Mouse (Mus musculus): ENCODE data around the gene Grm7.

Grm7 gene

DNA sequence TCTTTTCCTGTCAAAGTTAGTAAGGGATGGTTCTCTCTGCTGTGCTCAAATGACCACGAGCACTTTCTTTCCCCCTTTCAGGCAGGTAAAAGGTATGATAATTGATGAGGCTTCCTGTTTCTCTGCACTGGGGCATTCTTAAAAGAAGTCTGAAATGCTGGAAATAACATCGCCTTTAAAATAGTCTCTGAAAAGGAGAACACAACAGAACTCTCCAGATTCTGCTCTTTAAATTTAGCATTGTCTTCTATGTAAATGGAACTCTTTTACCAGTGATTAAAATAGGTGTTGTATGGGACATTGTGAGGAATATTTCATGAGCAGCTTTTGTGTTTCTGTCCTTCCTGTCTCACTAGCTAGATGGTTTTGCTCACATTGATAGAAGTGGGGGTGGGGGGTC is 393.7 kb downstream of the Grm7 start:
- DNase-seq: no peak

DNA sequence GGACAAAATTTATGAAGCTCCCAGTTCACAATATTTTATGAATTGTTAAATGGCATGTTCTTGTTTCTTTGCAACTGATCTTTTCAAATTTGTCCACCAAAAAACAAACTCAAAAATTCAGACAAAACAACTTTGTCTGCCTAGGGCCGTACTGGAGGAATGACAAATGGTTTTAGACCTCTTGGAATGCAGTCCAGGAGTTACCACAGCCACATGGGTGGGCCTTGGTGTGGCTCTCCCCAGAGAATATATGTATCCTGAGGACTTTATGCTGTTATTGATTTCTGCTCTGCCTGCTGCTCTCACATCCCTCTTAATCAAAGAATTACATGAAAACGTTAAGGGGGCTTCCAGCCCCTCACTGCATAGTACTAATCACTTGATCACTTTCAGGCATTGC is 400.5 kb downstream of the Grm7 start:
- DNase-seq: no peak

DNA sequence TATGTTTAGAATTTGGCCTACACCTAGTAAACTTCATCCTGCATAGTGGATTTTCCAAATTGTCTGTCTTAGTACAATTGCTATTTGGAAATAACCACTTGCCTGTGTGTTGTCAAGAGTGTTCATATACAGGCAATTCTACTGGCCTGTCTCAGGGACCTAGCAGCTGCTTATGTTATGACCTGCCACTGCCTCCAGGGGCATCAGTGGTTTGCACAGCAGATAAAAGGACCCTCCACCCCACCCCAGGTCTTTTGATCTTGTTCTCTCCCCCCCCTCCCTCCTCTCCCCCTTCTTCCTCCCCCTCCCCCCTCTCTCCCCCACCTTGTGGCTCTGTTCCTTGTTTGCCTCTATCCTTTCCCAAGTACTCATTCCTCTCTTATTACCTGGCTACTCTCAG is 403.9 kb downstream of the Grm7 start:
- DNase-seq: no peak

DNA sequence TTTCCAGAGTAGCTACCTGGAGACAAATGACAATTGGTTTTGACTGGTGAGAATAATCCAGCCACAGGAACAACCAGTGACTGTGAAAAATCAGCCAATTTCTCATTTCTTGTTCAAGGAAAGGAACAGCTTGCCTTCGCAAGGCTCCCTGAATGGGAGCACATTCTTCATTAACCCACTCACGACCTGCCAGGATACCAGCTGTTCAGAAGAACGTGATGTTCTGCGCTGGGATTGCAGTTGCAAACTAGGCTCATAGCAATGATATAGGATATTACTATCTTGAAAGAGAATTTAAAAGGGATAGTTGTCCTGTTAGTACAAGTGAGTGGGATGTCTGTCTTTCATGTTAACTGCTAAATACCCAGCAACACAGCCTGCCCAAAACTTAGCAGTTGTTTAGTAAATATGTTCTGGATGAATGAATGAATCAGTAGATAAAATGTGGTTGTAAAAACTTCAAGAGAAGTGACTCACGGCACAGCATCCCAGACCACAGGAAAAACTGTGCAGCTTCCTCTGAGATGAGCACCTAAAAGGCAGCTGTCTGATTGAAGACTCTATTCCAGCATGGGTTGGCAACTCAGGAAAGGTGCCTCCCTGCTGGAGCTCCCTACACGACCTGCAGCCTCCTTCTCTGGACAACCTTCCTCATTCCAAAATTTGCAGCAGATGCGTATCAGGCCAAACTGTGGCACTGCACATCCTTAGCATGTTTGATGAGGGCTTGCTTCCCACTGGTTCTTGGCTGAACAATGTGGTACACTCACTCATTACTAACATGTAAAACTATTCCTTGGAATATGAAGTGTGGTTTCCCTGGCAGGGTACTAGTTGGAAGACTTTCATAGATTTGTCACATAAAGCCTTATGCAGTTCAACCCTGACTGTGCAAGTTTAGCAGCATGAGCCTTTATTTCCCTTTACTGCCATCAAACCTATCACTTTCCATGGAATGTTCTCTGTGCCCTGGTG is 408.9 kb downstream of the Grm7 start:
- no peak for DNase-seq

DNA sequence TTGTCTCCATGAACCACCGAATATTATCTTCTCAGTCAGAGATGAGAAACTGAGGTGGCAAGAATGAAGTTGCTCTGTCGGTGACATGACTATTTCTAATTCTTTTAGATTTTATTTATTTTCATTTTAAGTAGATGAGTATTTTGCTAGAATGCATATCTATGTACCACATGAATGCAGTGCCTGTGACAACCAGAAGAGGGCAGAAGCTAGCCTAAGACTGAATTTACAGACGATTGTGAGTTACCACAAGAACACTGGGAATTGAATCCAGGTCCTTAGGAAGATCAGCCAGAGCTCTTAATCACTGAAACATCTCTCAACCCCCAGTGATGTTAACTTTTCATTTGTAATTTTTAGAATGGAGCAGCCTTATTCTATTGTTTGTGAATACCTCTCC is 412.4 kb downstream of the Grm7 start:
- DNase-seq: no peak

DNA sequence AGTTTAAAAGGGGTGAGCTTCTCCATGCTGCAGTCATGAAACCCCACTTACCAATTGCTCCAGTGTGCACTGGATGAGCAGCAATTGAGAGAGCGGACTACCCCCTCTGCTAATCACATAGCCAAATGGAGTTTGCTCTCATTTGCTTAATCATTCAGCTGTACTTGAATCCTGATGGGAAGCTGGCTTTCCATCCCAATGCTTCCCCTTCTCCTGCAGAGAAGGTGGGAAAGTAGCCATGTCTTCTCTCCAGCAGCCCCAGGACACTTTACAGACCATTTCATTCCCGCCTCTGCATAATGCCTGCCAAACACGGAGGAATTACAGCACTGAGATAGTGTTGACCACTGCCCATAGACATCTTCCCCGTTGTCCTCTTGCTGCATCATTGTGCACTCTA is 414.6 kb downstream of the Grm7 start:
- no peak for DNase-seq

DNA sequence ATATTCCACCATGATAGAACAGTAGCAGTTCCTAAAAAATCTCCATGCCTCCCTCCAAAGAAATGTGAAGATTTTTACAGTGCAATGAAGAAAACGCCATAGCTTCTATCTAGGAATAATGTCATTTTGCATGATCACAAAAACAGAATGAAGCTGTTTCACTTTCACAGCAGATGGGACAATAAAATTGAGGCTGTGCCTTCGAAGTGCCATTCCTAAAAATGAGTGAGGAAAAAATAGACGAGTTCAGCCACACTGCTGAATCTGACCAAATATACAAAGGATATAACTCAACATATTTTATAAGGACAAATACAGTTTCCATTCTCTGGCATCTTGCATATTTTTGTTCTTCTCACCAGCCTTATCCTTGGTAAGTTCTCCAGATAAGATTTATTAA is 439.2 kb downstream of the Grm7 start:
- no peak for DNase-seq

DNA sequence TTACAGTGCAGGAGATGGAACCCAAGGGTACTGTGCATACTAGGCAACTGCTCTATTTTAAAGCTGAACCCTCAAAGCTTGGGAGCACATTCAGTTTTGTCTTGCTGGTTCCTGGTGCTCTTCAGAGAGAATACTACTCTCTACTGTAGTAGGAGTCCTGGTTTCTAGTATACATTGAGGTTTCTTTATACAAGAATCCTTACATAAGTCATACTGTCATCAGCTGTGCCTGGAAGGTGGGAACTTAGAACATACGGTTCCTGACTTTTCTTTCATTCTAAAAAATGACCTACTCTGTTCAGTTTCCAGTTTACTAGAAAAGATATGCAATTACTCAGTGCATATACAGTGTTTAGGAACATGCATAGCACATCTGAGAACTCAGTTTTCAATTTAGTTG is 449.4 kb downstream of the Grm7 start:
- DNase-seq: no peak

DNA sequence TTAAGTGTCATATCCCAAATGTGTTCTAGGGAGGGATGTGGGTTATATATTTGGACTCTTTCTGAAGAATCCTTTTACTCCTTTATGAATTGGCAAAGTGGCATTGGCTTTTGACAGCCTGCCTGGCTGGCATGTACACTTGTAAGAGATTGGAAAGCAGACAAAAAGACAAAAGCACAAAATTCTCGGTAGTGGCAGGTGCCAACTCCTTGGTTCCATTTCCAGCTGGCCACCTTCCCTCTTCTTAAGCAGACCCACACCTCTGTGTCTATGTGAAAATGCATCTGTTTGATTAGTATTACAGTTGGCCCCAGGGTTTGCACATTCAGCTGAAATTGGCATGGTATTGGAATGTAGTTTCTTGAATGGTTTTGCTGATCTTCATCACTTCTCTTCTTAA is 460.1 kb downstream of the Grm7 start:
- no peak for DNase-seq

DNA sequence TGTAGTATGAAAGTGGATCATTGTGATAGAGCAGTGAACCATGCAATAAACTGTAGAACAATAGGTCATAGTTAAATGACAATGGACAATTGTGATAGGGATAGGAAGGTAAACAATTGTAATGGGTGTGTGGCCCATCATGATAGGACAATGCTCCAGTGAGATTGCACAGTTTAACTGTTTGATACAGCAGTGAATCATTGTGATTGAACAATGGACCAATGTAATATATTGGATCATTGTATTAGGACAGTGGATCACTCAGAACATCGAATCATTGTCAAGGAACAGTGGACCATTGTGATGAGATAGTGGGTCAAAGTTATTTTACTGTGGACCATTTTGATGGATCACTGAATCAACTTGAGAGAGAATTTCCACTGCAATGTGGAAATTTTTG is 515.7 kb downstream of the Grm7 start:
- no peak for DNase-seq

DNA sequence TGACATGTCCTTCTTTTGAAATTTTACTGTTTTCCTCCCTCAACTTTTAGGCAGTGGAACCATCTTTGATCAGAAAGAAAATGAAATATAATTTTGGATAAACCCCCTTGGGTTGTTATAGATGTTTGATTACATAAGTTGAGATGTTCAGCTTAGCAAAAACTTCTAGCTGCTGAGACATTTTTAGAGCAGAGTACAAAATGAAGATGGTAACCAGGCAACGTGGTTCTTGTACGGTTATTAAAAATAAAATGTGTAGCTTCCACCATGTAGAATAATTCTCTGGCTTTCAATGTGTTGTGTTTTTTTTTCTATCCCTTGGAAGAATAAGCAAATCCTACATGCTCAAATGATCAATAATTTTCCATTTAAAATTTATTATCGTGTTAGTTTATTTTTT is 550.0 kb downstream of the Grm7 start:
- no peak for DNase-seq

DNA sequence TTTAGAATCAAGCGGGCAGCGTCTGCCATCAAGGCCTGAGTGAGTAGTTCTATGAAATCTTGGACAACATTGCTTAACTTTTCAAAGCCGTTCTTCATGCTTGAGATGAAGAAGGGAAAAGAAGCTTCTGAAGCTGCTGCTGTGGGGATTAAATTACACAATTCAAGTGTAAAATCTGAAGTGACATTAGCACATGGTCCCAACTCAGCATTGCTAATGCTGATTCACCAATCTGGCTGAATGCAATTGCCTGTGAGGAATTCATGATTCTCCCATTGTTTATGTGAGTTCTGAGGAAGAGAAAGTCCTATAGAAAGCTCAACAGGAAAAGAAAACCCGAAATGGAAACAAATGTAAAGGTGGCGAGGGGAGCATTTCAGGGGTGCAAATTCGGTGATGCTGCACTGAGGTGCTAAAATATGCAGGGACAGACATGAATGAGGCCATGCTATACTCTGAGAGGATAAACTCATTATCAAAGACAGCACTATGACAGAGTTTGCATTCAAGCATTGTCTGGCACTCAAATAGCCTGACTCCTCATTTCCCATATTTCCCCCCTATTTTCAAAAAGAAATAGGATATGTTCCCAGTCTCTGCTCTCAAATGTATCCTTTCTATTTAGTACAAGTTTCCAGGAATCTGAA is 575.8 kb downstream of the Grm7 start:
- DNase-seq: peak; percentile 34

DNA sequence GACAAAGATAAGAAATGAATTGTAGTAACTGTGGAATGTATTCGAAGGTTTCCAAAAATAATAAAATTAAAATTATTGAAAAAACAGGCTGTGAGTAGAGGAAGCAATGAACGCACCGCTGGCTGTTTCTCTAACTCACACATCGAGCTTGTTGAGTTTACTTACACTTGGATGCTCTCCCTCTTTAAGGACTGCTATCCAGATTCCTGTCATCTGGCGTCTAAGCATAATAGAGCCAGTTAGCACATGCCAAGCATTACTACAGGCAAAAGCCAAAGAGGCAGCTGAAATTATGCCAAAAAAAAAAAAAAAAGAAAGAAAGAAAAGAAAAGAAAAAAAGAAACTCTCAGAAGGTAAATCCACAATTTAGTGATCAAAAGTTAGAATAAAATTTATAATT is 609.8 kb downstream of the Grm7 start:
- DNase-seq: no peak

DNA sequence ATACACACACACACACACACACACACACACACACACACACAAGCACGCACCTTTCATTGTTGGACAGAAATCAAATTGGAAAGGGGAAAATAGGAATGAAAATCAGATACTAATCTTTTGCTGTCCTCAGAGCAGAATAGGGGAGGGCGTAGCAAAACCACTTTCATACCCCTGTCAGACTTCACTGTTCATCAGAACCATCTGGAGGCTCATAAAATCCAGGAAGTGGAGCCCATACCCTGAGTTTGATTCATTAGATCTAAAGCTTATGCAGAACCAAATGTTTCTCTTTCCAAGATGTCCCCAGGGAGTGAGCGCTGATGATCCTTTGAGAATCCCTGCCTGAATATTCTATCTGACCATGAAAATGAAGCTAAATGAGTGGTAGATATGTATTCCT is 611.6 kb downstream of the Grm7 start:
- DNase-seq: no peak

DNA sequence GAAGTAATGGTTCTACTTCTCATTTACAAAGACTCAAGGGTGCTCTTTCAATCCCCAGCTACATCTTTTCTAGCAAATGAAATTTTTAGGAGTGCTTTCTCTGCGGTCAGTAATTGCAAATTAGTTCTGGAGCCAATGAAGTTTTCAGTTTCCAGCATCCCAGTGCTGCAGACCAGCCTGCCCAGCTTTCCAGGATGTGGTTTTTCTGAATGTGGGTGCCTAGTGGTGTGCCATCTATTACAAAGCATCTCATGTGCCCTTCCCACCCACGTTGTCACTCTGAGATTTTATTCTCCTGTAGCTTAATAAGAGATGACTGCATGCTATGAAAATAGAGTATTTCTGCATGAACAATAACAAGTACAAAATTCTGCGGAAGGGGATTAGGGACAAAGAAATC is 612.9 kb downstream of the Grm7 start:
- DNase-seq: no peak

DNA sequence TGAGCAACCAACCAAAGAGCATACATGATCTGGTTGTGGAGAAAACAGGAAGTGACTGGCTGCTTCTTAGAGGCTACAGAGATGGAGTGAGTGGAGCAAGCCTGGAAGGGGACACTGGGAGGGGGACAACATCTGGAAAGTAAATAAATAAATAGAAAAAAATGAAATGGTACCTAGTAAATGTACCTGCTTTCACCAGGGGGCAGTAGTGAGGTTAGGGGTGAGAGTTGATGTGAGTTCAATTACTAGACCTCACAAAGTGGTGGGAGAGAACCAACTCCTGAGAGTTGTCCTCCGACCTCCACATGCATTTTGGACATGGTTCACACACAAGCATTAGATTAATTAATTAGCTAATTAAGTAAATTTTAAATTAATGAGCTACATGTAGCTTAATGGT is 615.8 kb downstream of the Grm7 start:
- no peak for DNase-seq

DNA sequence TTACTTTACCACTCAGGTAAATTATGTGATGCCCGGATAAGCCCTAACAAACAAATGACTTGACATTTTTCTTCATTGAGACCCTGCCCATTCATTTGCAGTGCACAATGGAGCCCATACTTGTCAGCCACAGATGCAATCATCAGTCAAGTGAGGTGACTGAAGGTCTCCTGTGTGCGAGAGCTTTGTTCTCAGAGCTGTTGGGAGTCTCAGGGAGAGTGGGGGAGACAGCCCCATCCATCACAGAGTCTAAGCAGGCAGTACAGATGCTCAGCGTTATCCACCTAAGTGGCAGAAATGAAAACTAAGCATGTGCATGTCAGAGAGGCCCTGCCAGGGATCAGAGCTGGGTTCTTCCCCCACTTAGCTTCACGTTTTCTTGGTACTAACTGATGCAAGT is 631.3 kb downstream of the Grm7 start:
- no peak for DNase-seq

DNA sequence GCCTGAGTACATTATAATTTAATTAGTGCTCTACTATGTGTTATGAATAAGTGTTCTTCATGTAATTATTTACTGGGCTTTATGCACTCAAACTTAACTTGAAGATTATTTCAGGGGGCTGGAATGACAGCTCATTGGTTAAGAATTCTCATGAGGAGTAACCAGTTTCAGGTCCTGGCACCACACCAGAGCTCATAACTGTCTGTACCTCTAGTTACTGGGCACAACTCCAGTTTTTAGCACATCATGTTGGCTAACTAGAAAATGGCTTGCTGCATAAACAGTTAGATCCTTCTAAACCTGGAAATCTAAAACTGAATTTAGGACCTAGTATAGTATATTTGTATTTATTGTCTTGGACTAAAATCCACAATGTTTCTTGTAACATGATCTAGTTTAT is 633.1 kb downstream of the Grm7 start:
- no peak for DNase-seq

DNA sequence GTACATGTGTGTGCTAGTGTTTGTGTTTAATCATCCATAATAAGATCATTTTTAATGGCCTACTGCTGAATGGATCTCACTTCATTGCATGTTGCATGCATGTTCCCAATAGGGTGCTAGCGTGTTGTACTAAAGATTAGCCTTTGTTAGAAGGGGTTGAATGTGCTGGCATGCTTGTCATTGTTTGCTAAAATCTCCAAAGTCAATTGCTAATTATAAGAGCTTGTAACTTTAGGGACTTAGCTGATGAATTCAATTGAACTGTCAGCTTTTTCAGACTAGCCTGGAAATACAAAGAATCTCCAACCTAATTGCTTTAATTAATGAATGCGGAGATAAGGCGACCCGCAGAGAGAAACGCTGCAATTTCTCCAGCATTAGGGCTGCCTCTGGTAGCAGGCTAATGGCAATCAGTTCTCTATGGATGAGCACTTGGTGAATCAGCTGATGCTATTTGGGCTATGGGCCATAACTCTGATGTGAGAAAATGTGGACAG is 648.2 kb downstream of the Grm7 start:
- DNase-seq: no peak

DNA sequence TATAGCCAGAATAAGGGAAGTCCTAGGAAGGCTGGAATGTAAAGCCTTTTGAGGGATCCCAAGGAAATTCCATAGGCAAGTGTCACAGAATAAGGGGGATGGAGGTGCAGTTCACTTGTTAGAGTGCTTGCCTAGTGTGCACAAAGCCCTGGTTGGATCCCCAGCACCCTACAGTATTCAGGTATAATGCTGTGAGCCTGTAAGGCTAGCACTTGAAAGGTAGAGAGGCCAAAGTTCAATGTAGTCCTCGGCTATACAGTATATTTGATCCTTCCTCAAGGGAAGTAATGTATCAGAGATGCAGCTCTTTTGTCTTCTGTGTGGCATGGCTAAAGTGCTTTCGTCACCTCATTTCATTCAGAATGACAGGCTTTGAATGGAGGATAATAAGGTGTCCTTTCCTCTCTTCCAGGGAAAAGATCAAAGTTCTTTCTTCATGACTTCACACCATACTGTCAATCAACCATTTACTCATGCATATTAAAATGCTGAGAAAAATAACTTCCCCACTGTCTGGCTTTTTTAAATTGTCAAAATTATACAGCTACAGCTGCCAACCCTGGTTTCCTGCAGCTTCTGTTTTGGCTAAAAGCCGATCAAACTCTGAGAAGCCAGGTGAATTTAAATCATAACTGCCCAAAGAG is 658.7 kb downstream of the Grm7 start:
- DNase-seq: no peak

DNA sequence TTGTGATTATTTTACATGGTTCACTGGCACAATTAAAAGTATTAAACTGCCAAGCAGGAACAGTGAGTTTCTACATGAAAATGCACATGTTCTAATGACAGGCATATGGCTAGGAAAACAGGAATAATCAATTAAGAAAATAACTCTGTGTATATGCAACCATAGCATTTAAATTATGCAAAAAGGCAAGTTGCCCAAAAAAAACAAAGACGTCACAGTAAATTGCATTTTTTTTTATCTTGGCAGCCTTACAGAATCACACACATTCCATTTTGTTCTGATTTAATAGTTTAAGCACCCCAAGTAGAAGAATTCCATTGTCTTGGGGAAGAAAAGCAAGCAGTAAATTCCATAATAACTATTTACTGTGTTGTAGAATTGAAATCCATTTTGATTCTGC is 716.3 kb downstream of the Grm7 start:
- DNase-seq: no peak

DNA sequence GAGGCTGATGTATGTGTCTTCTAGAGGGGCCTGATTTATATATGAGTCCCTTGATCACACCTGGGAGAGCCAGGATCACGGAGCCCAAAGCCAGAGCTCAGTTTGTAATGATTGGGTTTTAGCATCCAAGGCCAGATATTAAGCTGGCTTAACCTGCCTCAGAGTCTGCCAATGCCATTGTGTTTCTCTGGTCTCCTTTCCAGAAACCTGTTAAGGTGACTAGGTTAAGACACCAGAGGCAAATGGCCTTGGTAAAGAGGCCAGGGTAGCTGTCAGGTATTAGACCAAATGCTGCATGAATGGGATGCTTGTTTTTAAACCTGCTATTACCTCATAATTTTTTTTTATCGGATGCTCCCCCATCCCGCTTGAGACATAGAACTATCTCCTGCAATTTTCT is 722.7 kb downstream of the Grm7 start:
- DNase-seq: no peak

DNA sequence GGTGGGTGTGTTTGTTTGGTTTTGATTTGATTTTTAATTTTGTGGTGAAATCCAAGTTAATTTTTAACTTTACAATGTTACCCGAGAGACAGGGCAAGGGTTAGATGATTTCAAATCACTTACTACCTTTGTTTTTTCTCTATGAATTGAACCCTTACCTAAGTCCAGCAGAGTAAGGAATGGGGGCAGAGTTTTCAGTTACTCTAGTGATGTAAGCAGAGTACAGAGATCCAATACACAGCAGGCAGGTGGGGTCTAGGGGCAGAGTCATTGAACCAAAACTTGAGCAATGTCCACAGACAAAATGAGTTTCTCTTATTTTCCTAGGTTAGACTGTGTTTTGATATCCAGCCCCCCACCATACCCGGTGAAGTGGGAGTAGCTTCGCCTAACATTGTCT is 723.2 kb downstream of the Grm7 start:
- no peak for DNase-seq

DNA sequence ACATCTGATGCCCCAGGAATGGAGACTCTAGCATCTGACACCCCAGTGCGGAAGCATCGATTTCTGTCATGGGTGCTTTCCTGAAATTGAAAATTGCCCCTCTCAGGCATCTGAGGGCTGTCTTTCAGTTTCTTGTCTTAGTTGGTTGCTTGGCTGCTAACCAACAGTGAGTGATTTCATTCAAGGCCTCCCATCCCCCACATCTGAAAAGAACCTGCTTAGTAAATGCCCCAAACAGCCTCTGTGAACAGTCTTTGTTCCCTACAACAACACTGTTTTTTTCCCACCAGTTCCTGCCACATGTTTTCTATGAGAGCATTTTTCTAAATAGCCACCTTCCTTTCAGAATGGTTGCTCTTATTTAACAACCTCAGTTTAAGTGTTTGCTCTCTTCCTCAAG is 723.6 kb downstream of the Grm7 start:
- no peak for DNase-seq
